ENCODE assay signal across 8 mouse cellular contexts in genomic region chr17:45556514-45557245, GRCm38 (mm10). TPM values are rescaled to one million over a fixed set of nuclear protein-coding genes. Genes with fewer than 3 reads are reported as not detected.
A peak's percentile ranks its signal among the peaks of the same experiment; 100 is the strongest.
DNase-seq lines count a peak whose midpoint lies in the region; ATAC-seq and TF ChIP-seq lines count a peak whose summit lies in the region.

No protein-coding gene starts in this region.

- peak overlapping the region; percentile 70; the same call in 1 of the 2 replicates for H3K9ac ChIP-seq in heart, embryonic 12.5 days
- H3K9ac ChIP-seq in intestine, embryonic 14.5 days (ENCODE audit: low read length): peak overlapping the region; percentile 55; the same call in 1 of the 2 replicates

- WGBS in heart, embryonic 12.5 days: 70% methylated on average over 3 of the region's 3 CpGs
- 61% methylated on average over 3 of the region's 3 CpGs for WGBS in embryonic facial prominence, embryonic 10.5 days
- 67% methylated on average over 3 of the region's 3 CpGs for WGBS in intestine, embryonic 14.5 days

- H3K27me3 ChIP-seq in heart, embryonic 12.5 days (replicated peaks): peaks cover 41% of the 10 kb centered on the region
- peaks cover 37% of the 10 kb centered on the region for H3K27me3 ChIP-seq in embryonic facial prominence, embryonic 10.5 days (replicated peaks; ENCODE audit: low read depth, poor library complexity, severe bottlenecking)
- 0 out of 2 replicates have a peak, but pooled peaks cover 8% of the 10 kb centered on the region for H3K27me3 ChIP-seq in intestine, embryonic 14.5 days (replicated peaks; ENCODE audit: control insufficient read depth, insufficient read depth, low read length)
- no peaks in the 10 kb centered on the region for H3K27me3 ChIP-seq in myocyte (ENCODE audit: control insufficient read depth, insufficient read depth, insufficient read length)

- peak overlapping the region; percentile 6 for H3ac ChIP-seq in myocyte (ENCODE audit: control insufficient read depth, insufficient read length)

- no peaks in the 10 kb centered on the region for H3K9me3 ChIP-seq in heart, embryonic 12.5 days (replicated peaks)
- no peaks in the 10 kb centered on the region for H3K9me3 ChIP-seq in embryonic facial prominence, embryonic 10.5 days
- no peaks in the 10 kb centered on the region for H3K9me3 ChIP-seq in intestine, embryonic 14.5 days (ENCODE audit: control insufficient read depth, low read length)

- TF ChIP-seq POLR2A in myocyte (IDR thresholded peaks at IDR 0.05; ENCODE audit: insufficient read length, low read depth): no peak

- no peak for DNase-seq in heart, adult 8-10 months (ENCODE audit: low spot score)
- DNase-seq in embryonic facial prominence, embryonic 10.5 days (ENCODE audit: low spot score): no peak
- DNase-seq in intestine, embryonic 14.5 days (ENCODE audit: low spot score): no peak
- no peak for DNase-seq in layer of hippocampus, adult 2 months (ENCODE audit: low spot score in 2 of 2)
- DNase-seq in cerebellum, adult 9-11 months: no peak
- no peak for DNase-seq in cerebellum, adult 11 months

- H3K4me2 ChIP-seq in heart, embryonic 12.5 days: peak overlapping the region; percentile 94
- peak overlapping the region; percentile 95 for H3K4me2 ChIP-seq in intestine, embryonic 14.5 days (ENCODE audit: low read length)
- H3K4me2 ChIP-seq in myocyte (ENCODE audit: low read depth): peak overlapping the region; percentile 87

- TF ChIP-seq CTCF in layer of hippocampus, adult 2 months (conservative IDR thresholded peaks at IDR 0.05): no peak

- 0 out of 2 replicates have a peak, but pooled peaks cover 5% of the 10 kb centered on the region for H3K36me3 ChIP-seq in heart, embryonic 12.5 days
- peaks cover 4% of the 10 kb centered on the region; the same call in 1 of the 2 replicates for H3K36me3 ChIP-seq in embryonic facial prominence, embryonic 10.5 days (replicated peaks)
- H3K36me3 ChIP-seq in intestine, embryonic 14.5 days (ENCODE audit: control insufficient read depth, insufficient read depth, low read length): no peaks in the 10 kb centered on the region
- no peaks in the 10 kb centered on the region for H3K36me3 ChIP-seq in myocyte (ENCODE audit: control insufficient read depth, insufficient read depth)

- peaks cover 25% of the 10 kb centered on the region for H3K4me1 ChIP-seq in heart, embryonic 12.5 days (replicated peaks)
- peaks cover 47% of the 10 kb centered on the region for H3K4me1 ChIP-seq in embryonic facial prominence, embryonic 10.5 days
- peaks cover 8% of the 10 kb centered on the region; the same call in 1 of the 2 replicates for H3K4me1 ChIP-seq in intestine, embryonic 14.5 days (replicated peaks; ENCODE audit: control insufficient read depth, insufficient read depth, low read length)

- no peaks in the 10 kb centered on the region for H3K79me2 ChIP-seq in myocyte (ENCODE audit: control insufficient read depth, insufficient read depth)

- H3K4me3 ChIP-seq in heart, embryonic 12.5 days: peak overlapping the region; percentile 67
- H3K4me3 ChIP-seq in embryonic facial prominence, embryonic 10.5 days: peak overlapping the region; percentile 79
- peak overlapping the region; percentile 59; the same call in 1 of the 2 replicates for H3K4me3 ChIP-seq in intestine, embryonic 14.5 days (ENCODE audit: low read depth, low read length)
- H3K4me3 ChIP-seq in myocyte: peak overlapping the region; percentile 48
- no peak overlapping the region; the same call in 1 of the 2 replicates for H3K4me3 ChIP-seq in layer of hippocampus, adult 2 months

- no peak overlapping the region for H3K27ac ChIP-seq in heart, embryonic 12.5 days (ENCODE audit: poor library complexity, severe bottlenecking)
- no peak overlapping the region for H3K27ac ChIP-seq in embryonic facial prominence, embryonic 10.5 days (replicated peaks)
- no peak overlapping the region for H3K27ac ChIP-seq in intestine, embryonic 14.5 days (ENCODE audit: low read depth)
- no peak overlapping the region for H3K27ac ChIP-seq in layer of hippocampus, adult 2 months

- no peak for ATAC-seq in heart, embryonic 12.5 days (ENCODE audit: insufficient number of reproducible peaks, low FRiP score)
- no peak for ATAC-seq in intestine, embryonic 14.5 days (replicated peaks; ENCODE audit: low FRiP score, low TSS enrichment, low read depth)

TF ChIP-seq in myocyte, 11 proteins besides CTCF, POLR2A, EP300 and RAD21:
- TF ChIP-seq E2F4 (IDR thresholded peaks at IDR 0.05; ENCODE audit: insufficient read depth) (no peak), TCF3 (IDR thresholded peaks at IDR 0.05; ENCODE audit: insufficient read length, low read depth) (no peak), REST (IDR thresholded peaks at IDR 0.05; ENCODE audit: insufficient read depth, insufficient read length) (no peak), MYOG (IDR thresholded peaks at IDR 0.05; ENCODE audit: control insufficient read depth in 1 of 3, insufficient read depth in 1 of 3, insufficient read length in 2 of 3, low read depth in 2 of 3) (no peak), CEBPB (IDR thresholded peaks at IDR 0.05; ENCODE audit: insufficient read depth, poor library complexity, severe bottlenecking) (no peak)
TF ChIP-seq in myocyte: peak in this region for 0.

RNA-seq across cellular contexts. Expression of gene Nfkbie, which starts 1.2 kb away (rescaled TPM):
- 2.5 and 3.1 TPM in 2 replicates for polyA plus RNA-seq in heart, embryonic 12.5 days (2016; fragmentation: Nextera tagmentation; extraction: Ambion mirVana)
- 1 to 10 TPM in 3 of 4 experiments, under 1 TPM in 1; 0.65 to 1.5 (median 1.3) TPM for total RNA-seq in heart, adult 8-10 months (2022)
- 6.6 and 7.1 TPM in 2 replicates for polyA plus RNA-seq in embryonic facial prominence, embryonic 10.5 days (2016; fragmentation: Nextera tagmentation; extraction: Ambion mirVana)
- 3.7 and 4.0 TPM in 2 replicates for polyA plus RNA-seq in intestine, embryonic 14.5 days (2014; fragmentation: Nextera tagmentation; extraction: Ambion mirVana)
- polyA plus RNA-seq in myocyte (2012; fragmentation: generic; extraction: Trizol): 7.3 TPM
- 1 to 10 TPM; 2.6 to 2.7 TPM for total RNA-seq in layer of hippocampus, adult 2 months (2021)

RNA-seq across cellular contexts. Expression of gene Slc35b2, which starts 7.0 kb away (rescaled TPM):
- polyA plus RNA-seq in heart, embryonic 12.5 days (2016; fragmentation: Nextera tagmentation; extraction: Ambion mirVana): 85.6 and 89.6 TPM in 2 replicates
- total RNA-seq in heart, adult 8-10 months (2022): 10 to 100 TPM; 23.1 to 27.9 (median 25.3) TPM
- 95.8 and 101 TPM in 2 replicates for polyA plus RNA-seq in embryonic facial prominence, embryonic 10.5 days (2016; fragmentation: Nextera tagmentation; extraction: Ambion mirVana)
- polyA plus RNA-seq in intestine, embryonic 14.5 days (2014; fragmentation: Nextera tagmentation; extraction: Ambion mirVana): 136 and 146 TPM in 2 replicates
- polyA plus RNA-seq in myocyte (2012; fragmentation: generic; extraction: Trizol): 80.1 TPM
- total RNA-seq in layer of hippocampus, adult 2 months (2021): 10 to 100 TPM; 31.1 to 31.8 TPM

RNA-seq across cellular contexts. Expression of gene Tmem151b, which starts 7.2 kb away (rescaled TPM):
- polyA plus RNA-seq in heart, embryonic 12.5 days (2016; fragmentation: Nextera tagmentation; extraction: Ambion mirVana): 1.4 and 1.6 TPM in 2 replicates
- total RNA-seq in heart, adult 8-10 months (2022): under 1 TPM in 1 of 4 experiments, not detected in 3; 0.09 TPM
- 5.8 and 8.3 TPM in 2 replicates for polyA plus RNA-seq in embryonic facial prominence, embryonic 10.5 days (2016; fragmentation: Nextera tagmentation; extraction: Ambion mirVana)
- 2.1 and 2.3 TPM in 2 replicates for polyA plus RNA-seq in intestine, embryonic 14.5 days (2014; fragmentation: Nextera tagmentation; extraction: Ambion mirVana)
- polyA plus RNA-seq in myocyte (2012; fragmentation: generic; extraction: Trizol): 0.30 TPM
- 100 to 1,000 TPM; 106 to 112 TPM for total RNA-seq in layer of hippocampus, adult 2 months (2021)

RNA-seq across cellular contexts. Expression of gene Hsp90ab1, which starts 16.4 kb away (rescaled TPM):
- 1,306 and 1,316 TPM in 2 replicates for polyA plus RNA-seq in heart, embryonic 12.5 days (2016; fragmentation: Nextera tagmentation; extraction: Ambion mirVana)
- total RNA-seq in heart, adult 8-10 months (2022): 1,000 to 10,000 TPM; 1,121 to 1,613 (median 1,357) TPM
- polyA plus RNA-seq in embryonic facial prominence, embryonic 10.5 days (2016; fragmentation: Nextera tagmentation; extraction: Ambion mirVana): 2,187 and 2,215 TPM in 2 replicates
- 1,628 and 1,680 TPM in 2 replicates for polyA plus RNA-seq in intestine, embryonic 14.5 days (2014; fragmentation: Nextera tagmentation; extraction: Ambion mirVana)
- 1,606 TPM for polyA plus RNA-seq in myocyte (2012; fragmentation: generic; extraction: Trizol)
- total RNA-seq in layer of hippocampus, adult 2 months (2021): 1,000 to 10,000 TPM; 1,695 to 1,765 TPM

RNA-seq across cellular contexts. Expression of gene Tcte1, which starts 33.4 kb away (rescaled TPM):
- 0.15 and 0.20 TPM in 2 replicates for polyA plus RNA-seq in heart, embryonic 12.5 days (2016; fragmentation: Nextera tagmentation; extraction: Ambion mirVana)
- total RNA-seq in heart, adult 8-10 months (2022): not detected
- polyA plus RNA-seq in embryonic facial prominence, embryonic 10.5 days (2016; fragmentation: Nextera tagmentation; extraction: Ambion mirVana): 1.1 TPM in 2 replicates
- polyA plus RNA-seq in intestine, embryonic 14.5 days (2014; fragmentation: Nextera tagmentation; extraction: Ambion mirVana): 0.60 and 0.70 TPM in 2 replicates
- not detected for polyA plus RNA-seq in myocyte (2012; fragmentation: generic; extraction: Trizol)
- total RNA-seq in layer of hippocampus, adult 2 months (2021): 1 to 10 TPM in 1 of 2 experiments, under 1 TPM in 1; 0.56 to 1.0 TPM
